Mouse (Mus musculus) liver, embryonic 16.5 days (tissue): ENCODE data around the gene Xlr5b. TPM values are rescaled to one million over a fixed set of nuclear protein-coding genes. Genes with fewer than 3 reads are reported as not detected.

Experiments
- polyA plus RNA-seq: library from polyadenylated mRNA; unstranded; fragments of >200 nt; fragmentation: Nextera tagmentation; extraction: Ambion mirVana; gene quantifications from 2 replicates; pipeline ENCODE4 v1.2.1, GENCODE M21; 2015

Gene Xlr5b
- polyA plus RNA-seq, 1 experiment from 2014 or later, result not detected

Other genes starting within 250 kb of the Xlr5b start
- 21.4 and 23.0 TPM in 2 replicates for gene Cetn2, start 230.4 kb upstream of the Xlr5b start, polyA plus RNA-seq
- gene Nsdhl, start 230.2 kb upstream of the Xlr5b start, polyA plus RNA-seq, result 25.9 and 27.4 TPM in 2 replicates
- gene Zfp185, start 161.5 kb upstream of the Xlr5b start, polyA plus RNA-seq, result 0.98 and 1.1 TPM in 2 replicates
- 0.04 TPM in 1 of 2 replicates, not detected in the other for gene Pnma5, start 111.7 kb upstream of the Xlr5b start, polyA plus RNA-seq
- not detected in 2 replicates for gene Pnma3, start 84.0 kb upstream of the Xlr5b start, polyA plus RNA-seq
- 0.97 and 1.1 TPM in 2 replicates for gene Xlr4a, start 66.3 kb upstream of the Xlr5b start, polyA plus RNA-seq
- gene Xlr3a, start 51.7 kb upstream of the Xlr5b start, polyA plus RNA-seq, result 3.6 and 3.8 TPM in 2 replicates
- 0.21 and 0.44 TPM in 2 replicates for gene Gm14685, start 31.7 kb upstream of the Xlr5b start, polyA plus RNA-seq
- 0.25 and 0.53 TPM in 2 replicates for gene DXBay18, start 654 bp downstream of the Xlr5b start, polyA plus RNA-seq
- not detected in 2 replicates for gene Spin2d, start 28.2 kb downstream of the Xlr5b start, polyA plus RNA-seq
- gene Xlr3b, start 43.4 kb downstream of the Xlr5b start, polyA plus RNA-seq, result 2.2 TPM in 2 replicates
- 1.3 and 1.4 TPM in 2 replicates for gene Xlr4b, start 65.5 kb downstream of the Xlr5b start, polyA plus RNA-seq
- 3.0 and 3.1 TPM in 2 replicates for gene F8a, start 79.5 kb downstream of the Xlr5b start, polyA plus RNA-seq
- gene Xlr4c, start 94.3 kb downstream of the Xlr5b start, polyA plus RNA-seq, result 0.29 and 0.35 TPM in 2 replicates
- gene Xlr3c, start 116.6 kb downstream of the Xlr5b start, polyA plus RNA-seq, result not detected in 2 replicates
- 0.09 TPM in 1 of 2 replicates, not detected in the other for gene Xlr5a, start 144.2 kb downstream of the Xlr5b start, polyA plus RNA-seq
- not detected in 2 replicates for gene Xlr5c, start 144.2 kb downstream of the Xlr5b start, polyA plus RNA-seq
- gene Gm45015, start 188.0 kb downstream of the Xlr5b start, polyA plus RNA-seq, result not detected in 2 replicates
- gene Zfp275, start 193.8 kb downstream of the Xlr5b start, polyA plus RNA-seq, result 2.0 and 2.6 TPM in 2 replicates
- gene Gm18336, start 249.9 kb downstream of the Xlr5b start, polyA plus RNA-seq, result not detected in 2 replicates